Mouse (Mus musculus): ENCODE results near the gene Chga. TPM values are rescaled to one million over a fixed set of nuclear protein-coding genes. Genes with fewer than 3 reads are reported as not detected.

Gene Chga
- polyA plus RNA-seq, 1 experiment from 2014 or later: 1.4 TPM

DNA sequence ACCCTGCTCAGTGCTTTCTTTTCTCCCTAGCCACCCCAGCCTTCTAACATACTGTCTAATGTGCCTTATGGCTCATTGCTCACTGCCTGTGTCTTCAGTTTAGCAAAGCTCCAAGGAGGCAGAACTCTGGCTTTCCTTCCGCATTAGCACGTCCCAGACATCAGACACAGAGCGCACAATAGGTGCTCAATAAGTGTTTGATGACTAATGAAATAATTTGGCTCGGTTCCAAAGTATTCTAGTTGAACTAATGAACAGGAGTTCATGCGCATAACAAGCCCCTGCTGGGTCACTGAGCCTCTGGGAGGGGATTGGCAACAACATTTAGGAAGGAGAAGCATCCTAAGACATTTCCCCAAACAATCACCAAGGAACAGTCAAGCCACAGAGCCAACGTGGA, 2.8 kb upstream of the Chga start:
- 63% methylated on average over 6 of the region's 6 CpGs for WGBS

DNA sequence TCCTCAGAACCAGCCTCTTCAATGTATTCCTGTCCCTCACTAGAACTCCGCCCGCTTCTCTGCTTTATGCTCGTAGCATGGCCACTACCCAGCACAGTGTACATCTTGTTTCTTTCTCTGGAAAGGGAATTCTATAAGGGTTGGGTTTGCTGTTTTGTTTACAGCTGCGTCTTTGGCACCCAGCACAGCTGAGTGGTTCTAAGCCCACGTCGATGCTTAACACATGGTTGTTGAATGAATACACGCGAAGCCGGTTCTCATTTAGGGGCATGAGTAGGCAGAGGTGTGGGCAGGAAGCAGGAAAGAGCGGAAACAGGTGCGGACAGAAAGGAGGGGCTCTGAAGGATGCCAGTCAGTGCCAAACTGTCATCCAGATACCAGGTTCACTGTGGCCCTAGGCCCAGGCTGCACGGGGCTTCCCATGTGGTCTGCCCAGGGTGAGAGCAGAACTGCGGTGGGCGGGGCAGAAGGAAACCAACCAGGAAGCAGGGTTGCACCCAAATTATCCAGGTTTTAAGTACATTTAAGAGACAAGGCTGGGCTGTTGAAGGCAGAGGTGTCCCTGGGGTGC, 979 bp upstream of the Chga start:
- no peaks in the 10 kb centered on the region for H3K36me3 ChIP-seq (ENCODE audit: control insufficient read depth, insufficient read depth, low read length)
- no peaks in the 10 kb centered on the region for H3K9me3 ChIP-seq (ENCODE audit: control insufficient read depth, low read length)
- 71% methylated on average over 14 of the region's 14 CpGs for WGBS
- H3K27me3 ChIP-seq (ENCODE audit: control insufficient read depth, insufficient read depth, low read depth, low read length): peaks cover 15% of the 10 kb centered on the region
- H3K27ac ChIP-seq (ENCODE audit: low read length): no peak overlapping the region
- no peak for ATAC-seq (ENCODE audit: low read depth)
- H3K4me3 ChIP-seq (ENCODE audit: low read length): no peak overlapping the region
- H3K4me1 ChIP-seq (replicated peaks; ENCODE audit: control insufficient read depth, insufficient read depth, low read length): 0 out of 2 replicates have a peak, but pooled peaks cover 3% of the 10 kb centered on the region
- H3K4me2 ChIP-seq (ENCODE audit: low read depth, low read length): no peak overlapping the region
- no peak overlapping the region for H3K9ac ChIP-seq (ENCODE audit: low read length)

More for the DNA sequence above, 2.8 kb upstream of the Chga start:
- no peak overlapping the region for H3K4me2 ChIP-seq (ENCODE audit: low read depth, low read length)
- no peak overlapping the region for H3K9ac ChIP-seq (ENCODE audit: low read length)
- H3K27me3 ChIP-seq (ENCODE audit: control insufficient read depth, insufficient read depth, low read depth, low read length): peaks cover 15% of the 10 kb centered on the region
- no peak for ATAC-seq (ENCODE audit: low read depth)
- 0 out of 2 replicates have a peak, but pooled peaks cover 3% of the 10 kb centered on the region for H3K4me1 ChIP-seq (replicated peaks; ENCODE audit: control insufficient read depth, insufficient read depth, low read length)
- H3K36me3 ChIP-seq (ENCODE audit: control insufficient read depth, insufficient read depth, low read length): no peaks in the 10 kb centered on the region
- H3K4me3 ChIP-seq (ENCODE audit: low read length): no peak overlapping the region
- H3K27ac ChIP-seq (ENCODE audit: low read length): no peak overlapping the region
- no peaks in the 10 kb centered on the region for H3K9me3 ChIP-seq (ENCODE audit: control insufficient read depth, low read length)

DNA sequence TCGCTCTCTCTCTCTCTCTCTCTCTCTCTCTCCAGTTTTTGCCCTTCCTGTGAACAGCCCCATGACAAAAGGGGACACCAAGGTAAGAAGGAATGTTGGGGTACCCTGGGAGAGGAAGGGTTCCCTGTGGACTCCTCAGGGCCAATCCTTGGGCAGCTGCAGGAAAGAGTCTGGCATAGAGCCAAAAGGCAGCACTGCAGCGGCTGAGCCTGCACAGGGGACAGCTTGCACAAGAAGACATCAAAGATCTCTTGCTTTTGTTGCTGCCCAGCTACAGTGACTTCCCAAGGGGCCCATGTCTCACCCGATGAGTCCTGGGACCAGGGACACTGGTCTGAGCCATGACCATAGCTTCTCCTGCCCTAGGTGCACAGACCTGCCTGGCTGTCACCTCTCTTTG, 1.1 kb downstream of the Chga start:
- Histone ChIP-seq H3K4me2 (ENCODE audit: low read depth, low read length) (no peak overlapping the region), H3K36me3 (ENCODE audit: control insufficient read depth, insufficient read depth, low read length) (no peaks in the 10 kb centered on the region), H3K27me3 (ENCODE audit: control insufficient read depth, insufficient read depth, low read depth, low read length) (peaks cover 15% of the 10 kb centered on the region), H3K4me1 (replicated peaks; ENCODE audit: control insufficient read depth, insufficient read depth, low read length) (0 out of 2 replicates have a peak, but pooled peaks cover 3% of the 10 kb centered on the region), H3K4me3 (ENCODE audit: low read length) (no peak overlapping the region), H3K9ac (ENCODE audit: low read length) (no peak overlapping the region), H3K9me3 (ENCODE audit: control insufficient read depth, low read length) (no peaks in the 10 kb centered on the region), H3K27ac (ENCODE audit: low read length) (no peak overlapping the region)
- no peak for ATAC-seq (ENCODE audit: low read depth)
- 64% methylated on average over 3 of the region's 3 CpGs for WGBS

DNA sequence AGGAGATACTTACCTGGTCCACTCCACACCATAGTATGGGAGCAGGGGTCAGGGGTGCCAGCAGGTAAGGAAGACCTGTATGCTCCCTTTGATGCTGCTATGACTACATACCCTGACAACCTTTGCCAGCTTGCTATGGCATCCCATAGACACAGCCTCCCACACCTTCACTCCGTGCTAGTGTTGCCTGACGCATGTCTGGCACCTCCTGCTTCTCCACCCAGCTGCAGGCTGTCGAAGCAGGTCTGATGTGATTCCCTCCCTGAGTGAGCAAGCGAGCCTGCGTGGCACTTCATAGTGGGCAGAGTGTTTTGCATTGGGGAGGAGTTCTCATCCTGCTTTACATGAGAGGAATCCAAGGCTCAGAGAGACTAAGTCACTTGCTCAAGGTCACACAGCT, 2.6 kb downstream of the Chga start:
- H3K4me1 ChIP-seq (replicated peaks; ENCODE audit: control insufficient read depth, insufficient read depth, low read length): 0 out of 2 replicates have a peak, but pooled peaks cover 3% of the 10 kb centered on the region
- no peak for ATAC-seq (ENCODE audit: low read depth)
- no peaks in the 10 kb centered on the region for H3K9me3 ChIP-seq (ENCODE audit: control insufficient read depth, low read length)
- no peak overlapping the region for H3K4me2 ChIP-seq (ENCODE audit: low read depth, low read length)
- H3K36me3 ChIP-seq (ENCODE audit: control insufficient read depth, insufficient read depth, low read length): no peaks in the 10 kb centered on the region
- no peak overlapping the region for H3K9ac ChIP-seq (ENCODE audit: low read length)
- peaks cover 15% of the 10 kb centered on the region for H3K27me3 ChIP-seq (ENCODE audit: control insufficient read depth, insufficient read depth, low read depth, low read length)
- H3K4me3 ChIP-seq (ENCODE audit: low read length): no peak overlapping the region
- WGBS: 71% methylated on average over 5 of the region's 5 CpGs
- H3K27ac ChIP-seq (ENCODE audit: low read length): no peak overlapping the region

DNA sequence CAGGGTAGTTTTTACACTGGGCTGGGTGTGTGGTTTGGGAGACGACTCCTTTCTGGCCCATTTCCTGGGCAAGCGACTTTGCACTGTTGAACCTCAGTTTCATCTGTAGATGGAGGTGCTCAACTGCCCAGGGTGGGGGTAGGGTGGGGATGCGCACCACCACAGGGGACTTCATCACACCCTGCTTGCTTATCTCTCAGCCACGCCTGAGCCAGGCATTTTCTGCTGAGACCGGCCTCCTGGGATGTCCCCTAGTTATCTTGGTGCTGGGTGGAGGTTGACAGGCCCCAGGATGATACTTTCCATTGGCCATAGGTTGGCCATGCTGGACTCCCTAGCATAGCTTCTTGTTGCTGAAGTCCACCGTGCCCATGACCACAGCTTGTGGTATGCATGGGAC, 10.3 kb downstream of the Chga start:
- no peak for ATAC-seq (ENCODE audit: low read depth)

DNA sequence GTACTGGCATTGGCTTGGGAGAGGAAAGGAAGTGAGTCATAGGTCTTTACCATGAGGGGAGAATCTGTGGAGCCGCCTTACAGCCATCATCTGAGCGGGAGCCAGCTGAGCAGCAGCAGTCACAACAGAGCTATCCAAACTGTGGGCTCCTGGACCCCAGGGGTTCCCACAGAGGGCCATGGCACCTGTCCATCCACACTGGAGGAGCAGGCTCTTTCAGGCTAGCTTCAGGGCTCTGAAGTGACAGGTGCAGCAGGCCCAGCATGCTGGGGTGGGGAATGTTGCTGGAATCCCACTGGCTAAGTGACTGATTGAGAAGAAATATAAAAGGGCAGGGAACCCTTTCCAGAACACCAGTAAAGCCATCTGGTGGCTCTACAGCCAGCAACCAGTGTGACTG, 12.2 kb downstream of the Chga start:
- no peaks in the 10 kb centered on the region for H3K27me3 ChIP-seq (ENCODE audit: control insufficient read depth, insufficient read depth, low read depth, low read length)
- H3K9ac ChIP-seq (ENCODE audit: low read length): no peak overlapping the region
- no peak overlapping the region for H3K4me2 ChIP-seq (ENCODE audit: low read depth, low read length)
- no peaks in the 10 kb centered on the region for H3K9me3 ChIP-seq (ENCODE audit: control insufficient read depth, low read length)
- no peak overlapping the region for H3K4me3 ChIP-seq (ENCODE audit: low read length)
- H3K27ac ChIP-seq (ENCODE audit: low read length): no peak overlapping the region
- no peak for ATAC-seq (ENCODE audit: low read depth)
- H3K36me3 ChIP-seq (ENCODE audit: control insufficient read depth, insufficient read depth, low read length): no peaks in the 10 kb centered on the region
- no peaks in the 10 kb centered on the region for H3K4me1 ChIP-seq (replicated peaks; ENCODE audit: control insufficient read depth, insufficient read depth, low read length)
- 57% methylated on average over 2 of the region's 2 CpGs for WGBS

More for the DNA sequence above, 10.3 kb downstream of the Chga start:
- Histone ChIP-seq H3K4me2 (ENCODE audit: low read depth, low read length) (no peak overlapping the region), H3K4me1 (replicated peaks; ENCODE audit: control insufficient read depth, insufficient read depth, low read length) (no peaks in the 10 kb centered on the region), H3K9ac (ENCODE audit: low read length) (no peak overlapping the region), H3K9me3 (ENCODE audit: control insufficient read depth, low read length) (no peaks in the 10 kb centered on the region), H3K27ac (ENCODE audit: low read length) (no peak overlapping the region), H3K36me3 (ENCODE audit: control insufficient read depth, insufficient read depth, low read length) (no peaks in the 10 kb centered on the region), H3K27me3 (ENCODE audit: control insufficient read depth, insufficient read depth, low read depth, low read length) (no peaks in the 10 kb centered on the region), H3K4me3 (ENCODE audit: low read length) (no peak overlapping the region)
- 64% methylated on average over 6 of the region's 6 CpGs for WGBS

DNA sequence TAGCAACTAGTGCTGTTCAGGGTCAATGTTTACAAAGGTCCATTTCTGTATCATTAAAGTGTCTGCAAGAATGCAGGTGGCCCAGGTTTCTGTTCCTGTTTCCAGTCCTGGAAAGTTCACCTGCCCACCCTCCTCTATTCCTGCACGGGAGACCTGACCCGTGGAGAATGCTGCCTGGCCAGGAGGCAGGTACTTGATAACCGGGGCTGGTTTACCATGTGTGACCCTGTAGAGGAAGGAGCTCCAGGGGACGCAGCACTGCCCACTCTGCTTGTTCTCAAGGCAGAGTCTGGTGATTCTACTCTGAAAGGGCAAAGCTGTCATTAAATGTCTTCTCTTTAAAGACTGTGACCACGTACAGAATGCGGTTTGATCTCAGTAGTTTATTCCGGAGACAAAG, 13.4 kb downstream of the Chga start:
- 58% methylated on average over 7 of the region's 7 CpGs for WGBS
- H3K9ac ChIP-seq (ENCODE audit: low read length): no peak overlapping the region
- no peak overlapping the region for H3K4me3 ChIP-seq (ENCODE audit: low read length)
- H3K9me3 ChIP-seq (ENCODE audit: control insufficient read depth, low read length): no peaks in the 10 kb centered on the region
- no peaks in the 10 kb centered on the region for H3K36me3 ChIP-seq (ENCODE audit: control insufficient read depth, insufficient read depth, low read length)
- no peak overlapping the region for H3K27ac ChIP-seq (ENCODE audit: low read length)
- no peak overlapping the region for H3K4me2 ChIP-seq (ENCODE audit: low read depth, low read length)
- no peaks in the 10 kb centered on the region for H3K4me1 ChIP-seq (replicated peaks; ENCODE audit: control insufficient read depth, insufficient read depth, low read length)
- ATAC-seq (ENCODE audit: low read depth): no peak
- H3K27me3 ChIP-seq (ENCODE audit: control insufficient read depth, insufficient read depth, low read depth, low read length): no peaks in the 10 kb centered on the region

DNA sequence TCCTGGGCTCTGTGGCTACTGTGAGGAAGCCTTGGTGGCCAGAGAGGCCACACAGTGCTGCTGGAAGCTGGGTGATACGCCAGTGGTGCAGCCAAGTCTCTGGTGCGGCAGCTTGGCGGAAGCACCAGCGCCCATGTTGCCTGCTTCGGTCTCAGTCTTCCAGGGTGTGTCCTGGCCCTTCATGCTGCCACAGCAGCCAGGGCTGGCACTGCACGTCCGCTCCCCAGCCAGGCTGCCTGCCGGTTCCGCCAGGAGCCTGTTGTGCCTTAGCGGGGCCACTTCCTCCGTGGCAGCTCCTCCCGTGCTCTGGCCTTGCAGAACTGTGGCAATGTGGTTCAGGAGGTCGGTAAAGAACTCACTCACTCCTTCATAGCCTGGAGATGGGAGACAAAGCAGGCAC, 15.3 kb downstream of the Chga start:
- Histone ChIP-seq H3K4me3 (ENCODE audit: low read length) (no peak overlapping the region), H3K4me2 (ENCODE audit: low read depth, low read length) (no peak overlapping the region), H3K9me3 (ENCODE audit: control insufficient read depth, low read length) (no peaks in the 10 kb centered on the region), H3K27me3 (ENCODE audit: control insufficient read depth, insufficient read depth, low read depth, low read length) (no peaks in the 10 kb centered on the region), H3K36me3 (ENCODE audit: control insufficient read depth, insufficient read depth, low read length) (no peaks in the 10 kb centered on the region), H3K27ac (ENCODE audit: low read length) (no peak overlapping the region), H3K4me1 (replicated peaks; ENCODE audit: control insufficient read depth, insufficient read depth, low read length) (no peaks in the 10 kb centered on the region), H3K9ac (ENCODE audit: low read length) (no peak overlapping the region)
- WGBS: 78% methylated on average over 13 of the region's 13 CpGs
- no peak for ATAC-seq (ENCODE audit: low read depth)

DNA sequence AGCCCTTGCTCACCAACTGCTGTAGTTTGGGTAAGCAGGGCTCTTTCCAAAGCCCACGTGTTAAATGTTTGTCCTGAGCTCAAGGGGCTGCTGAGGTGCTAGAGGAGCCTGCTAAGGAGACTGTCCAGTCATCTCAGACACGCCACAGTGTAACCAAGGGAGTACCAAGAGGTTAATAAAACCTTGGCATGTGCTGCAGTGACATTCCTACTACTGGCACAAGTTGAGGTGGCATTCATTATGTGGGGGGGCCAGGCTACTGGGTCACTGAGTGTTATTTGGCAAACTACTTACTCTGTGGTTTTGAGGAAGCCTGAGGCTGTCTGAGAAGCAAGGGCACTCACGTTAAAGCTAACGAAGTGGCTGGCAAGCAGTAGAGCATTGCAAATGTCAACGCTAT, 16.0 kb downstream of the Chga start:
- Histone ChIP-seq H3K9me3 (ENCODE audit: control insufficient read depth, low read length) (no peaks in the 10 kb centered on the region), H3K27me3 (ENCODE audit: control insufficient read depth, insufficient read depth, low read depth, low read length) (no peaks in the 10 kb centered on the region), H3K27ac (ENCODE audit: low read length) (no peak overlapping the region), H3K4me3 (ENCODE audit: low read length) (no peak overlapping the region), H3K4me1 (replicated peaks; ENCODE audit: control insufficient read depth, insufficient read depth, low read length) (no peaks in the 10 kb centered on the region), H3K9ac (ENCODE audit: low read length) (no peak overlapping the region), H3K36me3 (ENCODE audit: control insufficient read depth, insufficient read depth, low read length) (no peaks in the 10 kb centered on the region), H3K4me2 (ENCODE audit: low read depth, low read length) (no peak overlapping the region)
- WGBS: 49% methylated on average over 5 of the region's 5 CpGs
- peak; percentile 50 for ATAC-seq (ENCODE audit: low read depth)

DNA sequence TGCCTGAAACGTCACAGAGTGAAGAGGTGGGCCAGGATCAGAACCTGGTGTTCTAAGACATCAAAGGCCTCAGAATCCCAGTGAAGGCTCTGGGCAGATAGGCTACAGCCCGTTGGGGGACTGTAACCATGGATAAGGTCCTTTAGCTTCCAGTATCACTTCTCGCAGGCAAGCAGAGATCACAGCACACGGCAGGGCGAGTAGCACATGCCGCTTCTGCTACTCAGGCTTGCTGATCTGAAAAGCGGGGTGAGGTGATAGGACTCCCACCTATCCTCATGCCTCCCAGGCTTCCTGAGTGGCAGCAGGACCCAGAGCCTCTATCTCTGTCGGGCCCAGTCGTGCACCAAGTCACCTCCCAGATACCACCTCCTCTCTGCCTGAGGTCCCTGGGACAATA, 16.9 kb downstream of the Chga start:
- Histone ChIP-seq H3K9ac (ENCODE audit: low read length) (no peak overlapping the region), H3K36me3 (ENCODE audit: control insufficient read depth, insufficient read depth, low read length) (no peaks in the 10 kb centered on the region), H3K4me3 (ENCODE audit: low read length) (no peak overlapping the region), H3K9me3 (ENCODE audit: control insufficient read depth, low read length) (no peaks in the 10 kb centered on the region), H3K4me2 (ENCODE audit: low read depth, low read length) (no peak overlapping the region), H3K4me1 (replicated peaks; ENCODE audit: control insufficient read depth, insufficient read depth, low read length) (no peaks in the 10 kb centered on the region), H3K27me3 (ENCODE audit: control insufficient read depth, insufficient read depth, low read depth, low read length) (no peaks in the 10 kb centered on the region), H3K27ac (ENCODE audit: low read length) (no peak overlapping the region)
- 81% methylated on average over 9 of the region's 9 CpGs for WGBS
- no peak for ATAC-seq (ENCODE audit: low read depth)
